Mouse (Mus musculus): ENCODE results near the gene Gm6676.
"Not testable (repeated sequence)": the region's sequence is repeated elsewhere in the genome, so short reads cannot be mapped to it uniquely, and the experiment has no call there.

Gene Gm6676

GRCm38 (mm10) chr14:7125312-7125711, at the start of gene Gm6676:
TSS of gene Gm6676 (minus strand) at chr14:7125412.
- DNase-seq (ENCODE audit: low read depth, low spot score): not testable (repeated sequence)

- DNase-seq (ENCODE audit: low read depth, low spot score): not testable (repeated sequence)
These were observed 49.3 kb upstream of the Gm6676 start, which contains the start of gene Gm3512 for GRCm38 (mm10) chr14:7174483-7174971. TSS of gene Gm3512 (minus strand) at chr14:7174533.

GRCm38 (mm10) chr14:7105124-7105802, 19.9 kb downstream of the Gm6676 start:
- peak; percentile 1 for DNase-seq (ENCODE audit: low read depth, low spot score)

- not testable (repeated sequence) for DNase-seq (ENCODE audit: low read depth, low spot score)
These were observed 24.7 kb downstream of the Gm6676 start, which contains the start of gene Gm3696 for GRCm38 (mm10) chr14:7100521-7100920. TSS of gene Gm3696 (minus strand) at chr14:7100621.
